Mouse (Mus musculus): Measurements from ENCODE around the gene Tnfrsf1b.
A peak's percentile ranks its signal among the peaks of the same experiment; 100 is the strongest.
"Not testable (repeated sequence)": the region's sequence is repeated elsewhere in the genome, so short reads cannot be mapped to it uniquely, and the experiment has no call there.

Gene Tnfrsf1b

GRCm38 (mm10) chr4:145192686-145193085, 54.0 kb downstream of the Tnfrsf1b start:
- peak; percentile 64 for DNase-seq (ENCODE audit: low read depth, low spot score)

GRCm38 (mm10) chr4:145188561-145188960, 58.1 kb downstream of the Tnfrsf1b start:
- no peak for DNase-seq (ENCODE audit: low read depth, low spot score)

GRCm38 (mm10) chr4:145187619-145188018, 59.1 kb downstream of the Tnfrsf1b start:
- no peak for DNase-seq (ENCODE audit: low read depth, low spot score)

GRCm38 (mm10) chr4:145178918-145179549, 67.6 kb downstream of the Tnfrsf1b start:
- DNase-seq (ENCODE audit: low read depth, low spot score), result no peak

- not testable (repeated sequence) for DNase-seq (ENCODE audit: low read depth, low spot score)
Observed at GRCm38 (mm10) chr4:145165542-145165941, 81.1 kb downstream of the Tnfrsf1b start.

GRCm38 (mm10) chr4:145164111-145164510, 82.6 kb downstream of the Tnfrsf1b start:
- DNase-seq (ENCODE audit: low read depth, low spot score), result no peak
